Mouse (Mus musculus): ENCODE data around the gene Ngrn. TPM values are rescaled to one million over a fixed set of nuclear protein-coding genes. Genes with fewer than 3 reads are reported as not detected.
A peak's percentile ranks its signal among the peaks of the same experiment; 100 is the strongest.

Gene Ngrn
- total RNA-seq (2015) (24.8 and 28.1 TPM in 2 replicates), total RNA-seq (2017) (21.4 and 21.8 TPM in 2 replicates)

- ATAC-seq (ENCODE audit: poor library complexity, severe bottlenecking), result peak; percentile 98
These were observed at the start of gene Ngrn for GRCm38 (mm10) chr7:80260625-80261371. Ngrn (plus strand) TSS chr7:80261215.

GRCm38 (mm10) chr7:80213604-80214003 lies 47.4 kb upstream of the Ngrn start:
- ATAC-seq (ENCODE audit: poor library complexity, severe bottlenecking), result no peak

- no peak for ATAC-seq (ENCODE audit: poor library complexity, severe bottlenecking)
These were observed 46.6 kb upstream of the Ngrn start for GRCm38 (mm10) chr7:80214459-80214858.

- ATAC-seq (ENCODE audit: poor library complexity, severe bottlenecking), result peak; percentile 95
These were observed 45.6 kb upstream of the Ngrn start for GRCm38 (mm10) chr7:80215398-80215797.

- no peak for ATAC-seq (ENCODE audit: poor library complexity, severe bottlenecking)
These were observed 44.4 kb upstream of the Ngrn start for GRCm38 (mm10) chr7:80216566-80216965.

- no peak for ATAC-seq (ENCODE audit: poor library complexity, severe bottlenecking)
These were observed 42.3 kb upstream of the Ngrn start for GRCm38 (mm10) chr7:80218666-80219065.

- ATAC-seq (ENCODE audit: poor library complexity, severe bottlenecking), result no peak
These were observed 40.7 kb upstream of the Ngrn start for GRCm38 (mm10) chr7:80220237-80220797.

- ATAC-seq (ENCODE audit: poor library complexity, severe bottlenecking), result no peak
These were observed 39.8 kb upstream of the Ngrn start for GRCm38 (mm10) chr7:80221179-80221750.

- ATAC-seq (ENCODE audit: poor library complexity, severe bottlenecking), result no peak
These were observed 34.0 kb upstream of the Ngrn start for GRCm38 (mm10) chr7:80227065-80227464.

GRCm38 (mm10) chr7:80230196-80230595 lies 30.8 kb upstream of the Ngrn start:
- ATAC-seq (ENCODE audit: poor library complexity, severe bottlenecking), result no peak

GRCm38 (mm10) chr7:80231971-80232488 lies 29.0 kb upstream of the Ngrn start:
- no peak for ATAC-seq (ENCODE audit: poor library complexity, severe bottlenecking)

GRCm38 (mm10) chr7:80232489-80233029 lies 28.5 kb upstream of the Ngrn start, which contains the start of the genes Cib1 and Gdpgp1:
Cib1 (minus strand) TSS chr7:80232813.
Gdpgp1 (plus strand) TSS chr7:80232865.
- peak; percentile 96 for ATAC-seq (ENCODE audit: poor library complexity, severe bottlenecking)

- no peak for ATAC-seq (ENCODE audit: poor library complexity, severe bottlenecking)
These were observed 27.2 kb upstream of the Ngrn start for GRCm38 (mm10) chr7:80233799-80234198.

- ATAC-seq (ENCODE audit: poor library complexity, severe bottlenecking), result no peak
These were observed 22.5 kb upstream of the Ngrn start for GRCm38 (mm10) chr7:80238542-80238941.

- no peak for ATAC-seq (ENCODE audit: poor library complexity, severe bottlenecking)
These were observed 19.4 kb upstream of the Ngrn start for GRCm38 (mm10) chr7:80241661-80242060.

GRCm38 (mm10) chr7:80244851-80245250 lies 16.2 kb upstream of the Ngrn start:
- no peak for ATAC-seq (ENCODE audit: poor library complexity, severe bottlenecking)

GRCm38 (mm10) chr7:80246148-80246721 lies 14.8 kb upstream of the Ngrn start, which contains the start of gene Ttll13:
Ttll13 (plus strand) TSS chr7:80246376.
- peak; percentile 99 for ATAC-seq (ENCODE audit: poor library complexity, severe bottlenecking)

GRCm38 (mm10) chr7:80246859-80247258 lies 14.2 kb upstream of the Ngrn start:
- no peak for ATAC-seq (ENCODE audit: poor library complexity, severe bottlenecking)

GRCm38 (mm10) chr7:80252437-80252836 lies 8.6 kb upstream of the Ngrn start:
- ATAC-seq (ENCODE audit: poor library complexity, severe bottlenecking), result no peak

- no peak for ATAC-seq (ENCODE audit: poor library complexity, severe bottlenecking)
These were observed 8.1 kb upstream of the Ngrn start for GRCm38 (mm10) chr7:80252886-80253285.

GRCm38 (mm10) chr7:80255981-80256380 lies 5.0 kb upstream of the Ngrn start:
- no peak for ATAC-seq (ENCODE audit: poor library complexity, severe bottlenecking)
